9 mouse cellular contexts compared by ENCODE assay signal in the genomic region with DNA sequence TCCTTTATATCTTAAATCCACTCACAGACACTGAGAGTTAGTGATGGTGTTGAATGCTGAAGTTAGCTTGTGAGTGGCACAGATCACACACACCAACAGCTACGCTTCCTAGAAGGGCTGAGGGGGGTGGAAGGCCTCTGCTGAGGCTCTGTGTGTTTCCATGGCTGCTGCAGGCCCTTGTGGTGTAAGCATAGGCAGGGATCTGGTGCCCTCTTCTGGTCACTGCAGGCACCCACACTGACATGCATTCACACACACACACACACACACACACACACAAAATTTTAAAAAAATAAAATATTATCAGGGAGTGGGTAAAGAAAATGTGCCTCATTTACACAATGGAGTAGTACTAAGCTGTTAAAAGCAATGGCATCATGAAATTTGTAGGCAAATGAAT.
A peak's percentile ranks its signal among the peaks of the same experiment; 100 is the strongest.
DNase-seq lines count a peak whose midpoint lies in the region; ATAC-seq and TF ChIP-seq lines count a peak whose summit lies in the region.
"Had no signal": no experiment of that assay in that cellular context is flagged by ENCODE, and none has a peak within 500 bp of the region (broad histone marks: within the 10 kb centered on the region; RNA-seq: fewer than 3 reads in every experiment).

No protein-coding gene starts in this region.

- H3K4me2 ChIP-seq in hindbrain, embryonic 12.5 days (replicated peaks): no peak overlapping the region

- no peak overlapping the region for H3K9ac ChIP-seq in hindbrain, embryonic 12.5 days

- no peaks in the 10 kb centered on the region for H3K9me3 ChIP-seq in embryonic facial prominence, embryonic 10.5 days
- no peaks in the 10 kb centered on the region for H3K9me3 ChIP-seq in hindbrain, embryonic 12.5 days (replicated peaks)

- TF ChIP-seq POLR2A in kidney, adult 2 months (IDR thresholded peaks at IDR 0.05; ENCODE audit: low read depth, low read length): no peak
- no peak for TF ChIP-seq POLR2A in testis, adult 2 months (IDR thresholded peaks at IDR 0.05; ENCODE audit: control insufficient read depth, low read depth, low read length)

- H3K27ac ChIP-seq in kidney, adult 2 months (ENCODE audit: insufficient read depth, low read depth, low read length): no peak overlapping the region
- H3K27ac ChIP-seq in testis, adult 2 months (ENCODE audit: control insufficient read depth, insufficient read depth, low read depth, low read length): no peak overlapping the region
- H3K27ac ChIP-seq in embryonic facial prominence, embryonic 10.5 days (replicated peaks): no peak overlapping the region
- no peak overlapping the region for H3K27ac ChIP-seq in hindbrain, embryonic 12.5 days

- H3K4me1 ChIP-seq in kidney, adult 2 months (ENCODE audit: control insufficient read depth, insufficient read depth, low read length): peaks cover 8% of the 10 kb centered on the region; the same call in 1 of the 2 replicates
- H3K4me1 ChIP-seq in testis, adult 2 months (ENCODE audit: control insufficient read depth, insufficient read depth, low read length): no peaks in the 10 kb centered on the region
- peaks cover 23% of the 10 kb centered on the region for H3K4me1 ChIP-seq in embryonic facial prominence, embryonic 10.5 days
- H3K4me1 ChIP-seq in hindbrain, embryonic 12.5 days: peaks cover 22% of the 10 kb centered on the region

- no peaks in the 10 kb centered on the region for H3K36me3 ChIP-seq in kidney, adult 2 months (ENCODE audit: control insufficient read depth, insufficient read depth, low read length)
- H3K36me3 ChIP-seq in testis, adult 2 months (ENCODE audit: control insufficient read depth, insufficient read depth, low read length): no peaks in the 10 kb centered on the region
- H3K36me3 ChIP-seq in embryonic facial prominence, embryonic 10.5 days (replicated peaks): no peaks in the 10 kb centered on the region
- H3K36me3 ChIP-seq in hindbrain, embryonic 12.5 days: no peaks in the 10 kb centered on the region

- no peak for ATAC-seq in hindbrain, embryonic 12.5 days (ENCODE audit: low FRiP score)

- peak; percentile 51 for TF ChIP-seq CTCF in kidney, adult 2 months (conservative IDR thresholded peaks at IDR 0.05; ENCODE audit: insufficient read depth, insufficient read length, low read depth, low read length)
- peak; percentile 44; the same call in 1 of the 2 replicates for TF ChIP-seq CTCF in testis, adult 2 months (IDR thresholded peaks at IDR 0.05; ENCODE audit: control insufficient read depth, insufficient read depth, insufficient replicate concordance, low read depth, low read length)

- H3K4me3 ChIP-seq in kidney, adult 2 months (ENCODE audit: insufficient read depth, low read depth, low read length): no peak overlapping the region
- H3K4me3 ChIP-seq in testis, adult 2 months (ENCODE audit: control insufficient read depth, low read depth, low read length): no peak overlapping the region
- H3K4me3 ChIP-seq in embryonic facial prominence, embryonic 10.5 days: no peak overlapping the region
- H3K4me3 ChIP-seq in hindbrain, embryonic 12.5 days: no peak overlapping the region

- 100% methylated on average over 1 of the region's 1 CpGs for WGBS in kidney, adult 2 months
- 91% methylated on average over 1 of the region's 1 CpGs for WGBS in embryonic facial prominence, embryonic 10.5 days
- WGBS in hindbrain, embryonic 12.5 days: 81% methylated on average over 1 of the region's 1 CpGs

- DNase-seq in kidney, adult 2 months: no peak
- no peak for DNase-seq in kidney, adult 9 months
- DNase-seq in testis, postnatal 10 days (ENCODE audit: low spot score): no peak
- DNase-seq in embryonic facial prominence, embryonic 10.5 days (ENCODE audit: low spot score): peak; percentile 44
- no peak for DNase-seq in urinary bladder, postnatal 4 days (ENCODE audit: low spot score in 2 of 2)
- DNase-seq in MN1 (ENCODE audit: low spot score): no peak
- DNase-seq: gastrocnemius, postnatal 36 days had no signal

- no peaks in the 10 kb centered on the region for H3K27me3 ChIP-seq in kidney, adult 2 months (replicated peaks; ENCODE audit: control insufficient read depth, insufficient read depth, low read length)
- no peaks in the 10 kb centered on the region for H3K27me3 ChIP-seq in testis, adult 2 months (ENCODE audit: control insufficient read depth, insufficient read depth, low read length)
- H3K27me3 ChIP-seq in embryonic facial prominence, embryonic 10.5 days (replicated peaks; ENCODE audit: low read depth, poor library complexity, severe bottlenecking): no peaks in the 10 kb centered on the region
- H3K27me3 ChIP-seq in hindbrain, embryonic 12.5 days: no peaks in the 10 kb centered on the region
